ENCODE assay signal across 18 mouse cellular contexts in the genomic region with DNA sequence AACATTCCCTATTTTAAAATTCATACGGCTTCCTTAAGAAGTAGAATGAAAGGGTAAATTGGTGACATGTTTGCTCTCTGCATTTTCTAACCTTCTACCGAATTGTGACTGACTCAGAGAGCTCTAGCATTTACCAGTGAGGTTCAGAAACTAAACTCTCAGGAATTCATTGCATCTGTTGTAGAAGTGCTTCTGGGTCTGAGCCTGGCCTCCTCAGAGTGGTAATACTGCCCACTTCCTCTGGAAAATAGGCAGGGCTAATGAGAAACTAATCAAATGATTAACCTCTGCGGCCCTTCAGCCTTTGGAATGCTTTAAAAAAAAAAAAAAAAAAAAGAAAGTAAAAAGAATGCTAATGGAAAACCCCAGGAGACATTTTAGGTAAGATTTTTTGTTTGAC.
"Had no signal": no experiment of that assay in that cellular context is flagged by ENCODE, and none has a peak within 500 bp of the region (broad histone marks: within the 10 kb centered on the region; RNA-seq: fewer than 3 reads in every experiment).

No protein-coding gene starts in this region.

- H3K27me3 ChIP-seq: midbrain, embryonic 12.5 days; neural tube, embryonic 13.5 days; neural tube, embryonic 15.5 days had no signal

- DNase-seq: lung, adult 18-20 months; lung, embryonic 14.5 days; lung, postnatal 10 days; lung, postnatal 4 days; midbrain, embryonic 14.5 days; retina, postnatal 1 day; right cerebral cortex, postnatal 25 days; right cerebral cortex, postnatal 4 days; spleen, adult 18-20 months; thymus, adult 18-20 months; thymus, postnatal 14 days; thymus, postnatal 36 days had no signal

- ATAC-seq: midbrain, embryonic 16.5 days had no signal

- H3K4me2 ChIP-seq: lung, embryonic 14.5 days; midbrain, embryonic 12.5 days; neural tube, embryonic 13.5 days; neural tube, embryonic 15.5 days had no signal

- H3K9me3 ChIP-seq: midbrain, embryonic 10.5 days; midbrain, embryonic 12.5 days; neural tube, embryonic 13.5 days; neural tube, embryonic 15.5 days had no signal

- H3K27ac ChIP-seq: midbrain, embryonic 10.5 days; midbrain, embryonic 12.5 days; neural tube, embryonic 13.5 days; neural tube, embryonic 15.5 days had no signal

- H3K4me3 ChIP-seq: midbrain, embryonic 10.5 days; midbrain, embryonic 12.5 days; myocyte; neural tube, embryonic 13.5 days; neural tube, embryonic 15.5 days had no signal

- H3K4me1 ChIP-seq: midbrain, embryonic 10.5 days; midbrain, embryonic 12.5 days; neural tube, embryonic 13.5 days; neural tube, embryonic 15.5 days had no signal

- H3K9ac ChIP-seq: lung, embryonic 14.5 days; midbrain, embryonic 12.5 days; neural tube, embryonic 13.5 days; neural tube, embryonic 15.5 days had no signal
